Mouse (Mus musculus) C2C12 (cell line): ENCODE measurements around the gene Psd. TPM values are rescaled to one million over a fixed set of nuclear protein-coding genes. Genes with fewer than 3 reads are reported as not detected.
A peak's percentile ranks its signal among the peaks of the same experiment; 100 is the strongest.

Experiments used
- H3K27me3 ChIP-seq: one replicate; pipeline ENCODE4 v1.6.1; 2011; ENCODE audit not compliant: control insufficient read depth, insufficient read depth, insufficient read length
- H3K36me3 ChIP-seq: one replicate; pipeline ENCODE4 v1.6.1; 2011; ENCODE audit not compliant: control insufficient read depth, insufficient read depth
- H3K4me3 ChIP-seq: one replicate; pipeline ENCODE4 v1.5.1; 2011; ENCODE audit warnings: mild to moderate bottlenecking, control low read depth; ENCODE audit not compliant: poor library complexity, insufficient read depth, severe bottlenecking
- H3K79me2 ChIP-seq: one replicate; pipeline ENCODE4 v1.6.1; 2011; ENCODE audit not compliant: control insufficient read depth, insufficient read depth
- H3K79me3 ChIP-seq: one replicate; pipeline ENCODE4 v1.6.1; 2011; ENCODE audit warnings: low read depth, control low read depth
- H3ac ChIP-seq: one replicate; pipeline ENCODE3; 2011; ENCODE audit warnings: low read depth; ENCODE audit not compliant: control insufficient read depth, insufficient read length
- CEBPB ChIP-seq: IDR thresholded peaks from one replicate; pipeline ENCODE4 v1.6.1; 2011; ENCODE audit warnings: low read depth, mild to moderate bottlenecking, control low read depth, moderate library complexity
- CTCF ChIP-seq: IDR thresholded peaks from one replicate; pipeline ENCODE4 v1.5.1; 2011; ENCODE audit not compliant: control insufficient read depth, insufficient read depth, insufficient read length
- FOSL1 ChIP-seq: IDR thresholded peaks from one replicate; pipeline ENCODE4 v1.8.0; 2011; ENCODE audit warnings: mild to moderate bottlenecking, low read length; ENCODE audit not compliant: poor library complexity, insufficient read depth, severe bottlenecking
- MAX ChIP-seq: IDR thresholded peaks from one replicate; pipeline ENCODE4 v1.6.1; 2011; ENCODE audit warnings: mild to moderate bottlenecking, control low read depth
- MYOD1 ChIP-seq: IDR thresholded peaks from one replicate; pipeline ENCODE4 v1.6.1; 2011; ENCODE audit warnings: low read depth; ENCODE audit not compliant: control insufficient read depth, insufficient read length
- MYOG ChIP-seq: IDR thresholded peaks from one replicate; pipeline ENCODE4 v1.6.1; 2011; ENCODE audit not compliant: control insufficient read depth, insufficient read length; ENCODE audit errors: extremely low read depth
- USF1 ChIP-seq: IDR thresholded peaks from one replicate; pipeline ENCODE4 v1.6.1; 2011; ENCODE audit warnings: low read depth, mild to moderate bottlenecking, control low read depth, moderate library complexity
- polyA plus RNA-seq: library from polyadenylated mRNA; unstranded; fragments of >200 nt; fragmentation: generic; extraction: Trizol; gene quantifications from one replicate; pipeline ENCODE4 v1.2.1, GENCODE M21; 2012; ENCODE audit warnings: missing spikeins

Psd gene
- polyA plus RNA-seq, 1 experiment = 11.8 TPM

DNA sequence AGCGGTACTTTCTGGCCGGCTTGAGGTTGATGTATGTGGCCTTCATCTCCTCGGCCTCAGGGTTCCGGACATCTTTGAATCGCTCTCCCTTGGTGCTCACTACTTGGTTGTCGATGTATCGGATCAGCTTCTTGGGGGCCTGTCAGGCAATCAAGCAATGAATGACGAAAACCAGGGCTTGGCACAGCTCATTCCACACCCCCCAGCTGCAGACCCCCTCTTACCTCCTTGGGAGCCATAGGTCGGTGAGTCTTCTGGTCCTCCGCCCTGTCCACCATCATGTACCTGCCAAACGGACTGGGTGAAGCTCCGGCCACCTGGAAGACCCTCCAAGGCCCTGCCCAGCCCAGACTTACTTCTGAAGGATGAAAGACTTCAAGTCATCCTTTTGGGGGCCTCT, 3.7 kb upstream of the Psd start:
- Histone ChIP-seq H3ac (no peak overlapping the region), H3K36me3 (no peaks in the 10 kb centered on the region), H3K79me3 (no peaks in the 10 kb centered on the region), H3K27me3 (peaks cover 7% of the 10 kb centered on the region), H3K79me2 (no peaks in the 10 kb centered on the region), H3K4me3 (no peak overlapping the region)
- TF ChIP-seq MAX (no peak), CEBPB (no peak), FOSL1 (no peak), MYOD1 (no peak), USF1 (no peak), CTCF (no peak), MYOG (no peak)

DNA sequence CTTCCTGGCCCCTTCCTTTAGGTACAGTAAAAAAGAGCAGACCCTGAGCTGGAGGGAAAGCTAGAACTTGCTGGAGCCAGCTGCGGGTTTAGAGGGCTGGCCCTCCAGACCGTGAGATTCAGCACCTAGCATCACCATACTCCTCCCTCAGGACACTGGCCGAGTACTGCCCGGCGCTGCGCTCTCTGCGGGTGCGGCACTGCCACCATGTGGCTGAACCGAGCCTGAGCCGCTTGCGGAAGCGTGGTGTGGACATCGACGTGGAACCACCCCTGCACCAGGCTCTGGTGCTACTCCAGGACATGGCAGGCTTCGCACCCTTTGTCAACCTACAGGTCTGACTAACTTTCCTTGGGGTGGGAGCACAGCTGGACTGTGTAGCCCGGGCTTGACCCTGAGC, 3.0 kb upstream of the Psd start:
- H3ac ChIP-seq = no peak overlapping the region
- TF ChIP-seq MYOD1 = no peak
- peak; percentile 77 for TF ChIP-seq MAX
- TF ChIP-seq MYOG = no peak
- TF ChIP-seq USF1 = no peak
- TF ChIP-seq CTCF = peak; percentile 99
- TF ChIP-seq FOSL1 = no peak
- TF ChIP-seq CEBPB = no peak
- H3K79me3 ChIP-seq = no peaks in the 10 kb centered on the region
- no peaks in the 10 kb centered on the region for H3K36me3 ChIP-seq
- H3K27me3 ChIP-seq = peaks cover 10% of the 10 kb centered on the region
- H3K79me2 ChIP-seq = no peaks in the 10 kb centered on the region
- H3K4me3 ChIP-seq = no peak overlapping the region

DNA sequence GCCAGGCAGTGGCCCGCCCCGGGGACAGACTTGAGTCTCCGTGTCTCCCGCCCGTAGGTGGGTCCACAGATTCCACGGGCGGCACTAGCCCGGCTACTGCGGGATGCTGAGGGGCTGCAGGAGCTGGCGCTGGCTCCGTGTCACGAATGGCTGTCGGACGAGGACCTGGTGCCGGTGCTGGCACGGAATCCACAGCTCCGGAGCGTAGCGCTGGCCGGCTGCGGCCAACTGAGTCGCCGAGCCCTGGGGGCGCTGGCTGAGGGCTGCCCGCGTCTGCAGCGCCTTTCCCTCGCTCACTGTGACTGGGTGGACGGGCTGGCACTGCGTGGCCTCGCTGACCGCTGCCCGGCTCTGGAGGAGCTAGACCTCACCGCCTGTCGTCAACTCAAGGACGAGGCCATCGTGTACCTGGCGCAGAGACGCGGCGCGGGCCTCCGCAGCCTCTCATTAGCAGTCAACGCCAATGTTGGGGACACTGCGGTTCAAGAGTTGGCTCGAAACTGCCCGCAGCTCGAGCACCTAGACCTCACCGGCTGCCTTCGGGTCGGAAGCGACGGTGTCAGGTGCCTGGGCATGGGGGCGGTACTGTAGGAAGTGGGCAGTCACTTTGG, 2.2 kb upstream of the Psd start:
- Histone ChIP-seq H3K79me3 (no peaks in the 10 kb centered on the region), H3K4me3 (peak overlapping the region; percentile 52), H3K79me2 (no peaks in the 10 kb centered on the region), H3K27me3 (peaks cover 18% of the 10 kb centered on the region), H3ac (peak overlapping the region; percentile 76), H3K36me3 (no peaks in the 10 kb centered on the region)
- no peak for TF ChIP-seq CTCF
- no peak for TF ChIP-seq MAX
- no peak for TF ChIP-seq CEBPB
- TF ChIP-seq USF1 = no peak
- TF ChIP-seq MYOG = no peak
- TF ChIP-seq MYOD1 = no peak
- TF ChIP-seq FOSL1 = no peak

DNA sequence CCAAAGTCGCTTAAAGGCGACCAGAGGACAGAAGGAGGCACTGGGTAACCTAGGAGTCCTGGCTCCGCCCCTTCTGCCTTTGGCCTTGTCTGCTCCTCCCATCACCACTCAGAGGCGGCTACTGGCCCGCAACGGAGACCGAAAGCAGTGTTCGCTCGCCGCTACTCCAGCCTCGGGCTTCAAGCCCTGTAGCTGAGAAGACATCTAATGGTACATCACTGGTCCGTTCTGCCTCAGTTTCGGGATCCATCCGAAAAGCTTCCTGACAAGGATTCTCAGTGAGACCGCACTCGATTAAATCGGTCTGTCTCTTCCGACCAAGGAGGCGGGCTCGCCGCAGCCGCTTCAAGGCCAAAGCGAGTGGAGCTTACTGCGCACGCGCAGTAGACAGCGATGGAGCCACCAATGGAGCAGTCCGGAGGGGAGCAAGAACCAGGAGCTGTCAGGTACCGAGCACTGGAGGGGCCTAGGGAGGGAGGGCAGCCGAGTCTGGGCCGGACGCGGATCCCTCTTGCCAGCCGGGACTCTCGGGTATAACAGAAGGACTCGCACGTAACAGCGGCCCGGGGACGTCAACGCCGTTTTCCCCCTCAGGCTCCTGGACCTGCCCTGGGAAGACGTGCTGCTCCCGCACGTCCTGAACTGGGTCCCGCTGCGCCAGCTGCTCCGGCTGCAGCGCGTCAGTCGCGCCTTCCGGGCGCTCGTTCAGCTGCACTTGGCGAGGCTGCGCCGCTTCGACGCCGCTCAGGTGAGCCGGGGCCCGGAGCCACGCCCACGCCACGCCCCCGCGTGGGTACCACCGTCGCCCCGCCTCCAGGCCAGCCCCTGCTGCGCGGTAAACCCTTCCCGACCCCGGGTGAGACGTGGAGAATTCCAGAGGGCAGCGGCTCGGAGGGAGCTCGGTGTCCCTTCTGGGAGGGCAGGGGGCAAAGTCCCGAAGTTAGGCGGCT, 1.4 kb upstream of the Psd start, which contains the start of gene Fbxl15:
Fbxl15 (plus strand) TSS at position 104 of the 950 bp plus-strand sequence.
- H3K27me3 ChIP-seq = peaks cover 19% of the 10 kb centered on the region
- peak within 1 kb of the TSS; percentile 52 for H3K4me3 ChIP-seq
- H3K36me3 ChIP-seq = no peaks in the 10 kb centered on the region
- H3K79me3 ChIP-seq = no peaks in the 10 kb centered on the region
- H3ac ChIP-seq = peak within 1 kb of the TSS; percentile 80
- no peaks in the 10 kb centered on the region for H3K79me2 ChIP-seq
- TF ChIP-seq MAX (peak; percentile 15), USF1 (no peak)

DNA sequence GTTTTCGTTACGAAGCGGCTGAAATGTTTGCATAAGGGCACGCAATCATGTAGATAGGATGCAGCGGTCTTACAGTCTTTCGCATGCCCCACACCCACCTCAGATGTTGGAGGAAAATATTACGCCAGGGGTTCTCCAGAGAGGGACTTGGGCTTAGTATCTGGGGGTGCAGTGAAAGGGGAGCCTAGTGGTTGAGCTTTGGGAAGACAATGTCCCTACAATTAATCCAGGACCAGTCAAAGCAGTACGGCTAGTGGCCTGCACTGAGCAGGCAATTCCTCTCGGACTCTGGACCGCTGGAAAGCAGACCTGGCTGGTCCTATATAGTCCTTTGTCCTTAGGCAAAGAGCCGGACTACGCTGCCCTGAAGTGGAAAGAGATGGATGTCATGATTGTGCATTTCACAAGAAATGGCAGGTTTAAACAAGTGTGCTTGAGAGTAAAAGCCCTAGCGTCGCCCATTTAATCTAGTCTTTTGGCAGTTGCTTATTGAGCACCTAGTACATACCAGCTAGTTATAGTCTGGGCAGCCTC, 642 bp upstream of the Psd start:
- TF ChIP-seq CEBPB = no peak
- TF ChIP-seq USF1 = no peak
- no peak for TF ChIP-seq CTCF
- no peak for TF ChIP-seq MYOD1
- TF ChIP-seq MYOG = no peak
- TF ChIP-seq FOSL1 = no peak
- no peak for TF ChIP-seq MAX

More for the DNA sequence above, 642 bp upstream of the Psd start:
- Histone ChIP-seq H3K36me3 (no peaks in the 10 kb centered on the region), H3K79me2 (no peaks in the 10 kb centered on the region), H3K4me3 (peak overlapping the region; percentile 52), H3K27me3 (peaks cover 22% of the 10 kb centered on the region), H3K79me3 (no peaks in the 10 kb centered on the region), H3ac (no peak overlapping the region)
